Mouse (Mus musculus): ENCODE results near the gene Gm10964.

Gene Gm10964

GRCm38 (mm10) chr3:103739329-103739728 lies at the start of gene Gm10964:
Gene Gm10964 (plus strand): TSS chr3:103739366.
- no peak for DNase-seq (ENCODE audit: low read depth)

GRCm38 (mm10) chr3:103690506-103690905 lies 48.7 kb upstream of the Gm10964 start:
- peak; percentile 45 for DNase-seq (ENCODE audit: low read depth)

- peak; percentile 76 for DNase-seq (ENCODE audit: low read depth)
Measured at GRCm38 (mm10) chr3:103695556-103695955, 43.6 kb upstream of the Gm10964 start.

- DNase-seq (ENCODE audit: low read depth): no peak
Measured at GRCm38 (mm10) chr3:103696388-103696925, 42.7 kb upstream of the Gm10964 start.

- DNase-seq (ENCODE audit: low read depth): peak; percentile 53
Measured at GRCm38 (mm10) chr3:103704661-103705060, 34.5 kb upstream of the Gm10964 start.

- DNase-seq (ENCODE audit: low read depth): peak; percentile 54
Measured at GRCm38 (mm10) chr3:103705426-103705825, 33.7 kb upstream of the Gm10964 start.

- no peak for DNase-seq (ENCODE audit: low read depth)
Measured at GRCm38 (mm10) chr3:103709470-103710040, 29.6 kb upstream of the Gm10964 start.

GRCm38 (mm10) chr3:103712196-103712595 lies 27.0 kb upstream of the Gm10964 start:
- peak; percentile 73 for DNase-seq (ENCODE audit: low read depth)

- DNase-seq (ENCODE audit: low read depth): no peak
Measured at GRCm38 (mm10) chr3:103714236-103714875, 24.8 kb upstream of the Gm10964 start.

GRCm38 (mm10) chr3:103714942-103715341 lies 24.2 kb upstream of the Gm10964 start:
- DNase-seq (ENCODE audit: low read depth): no peak

- peak; percentile 80 for DNase-seq (ENCODE audit: low read depth)
Measured at GRCm38 (mm10) chr3:103715762-103716693, 23.1 kb upstream of the Gm10964 start.

GRCm38 (mm10) chr3:103716774-103717760 lies 22.1 kb upstream of the Gm10964 start:
- peak; percentile 92 for DNase-seq (ENCODE audit: low read depth)

GRCm38 (mm10) chr3:103718728-103719127 lies 20.4 kb upstream of the Gm10964 start:
- DNase-seq (ENCODE audit: low read depth): no peak

- DNase-seq (ENCODE audit: low read depth): no peak
Measured at GRCm38 (mm10) chr3:103724137-103724536, 15.0 kb upstream of the Gm10964 start.

- DNase-seq (ENCODE audit: low read depth): no peak
Measured at GRCm38 (mm10) chr3:103726642-103727041, 12.5 kb upstream of the Gm10964 start.

- DNase-seq (ENCODE audit: low read depth): no peak
Measured at GRCm38 (mm10) chr3:103727813-103728326, 11.3 kb upstream of the Gm10964 start.

GRCm38 (mm10) chr3:103729850-103730249 lies 9.3 kb upstream of the Gm10964 start:
- DNase-seq (ENCODE audit: low read depth): no peak

GRCm38 (mm10) chr3:103732116-103732515 lies 7.0 kb upstream of the Gm10964 start:
- DNase-seq (ENCODE audit: low read depth): no peak

GRCm38 (mm10) chr3:103733176-103733575 lies 6.0 kb upstream of the Gm10964 start:
- DNase-seq (ENCODE audit: low read depth): peak; percentile 33

GRCm38 (mm10) chr3:103733799-103734695 lies 5.1 kb upstream of the Gm10964 start:
- no peak for DNase-seq (ENCODE audit: low read depth)
